Mouse (Mus musculus) adrenal gland, adult 18-20 months (tissue): ENCODE data around the gene 2210011C24Rik. TPM values are rescaled to one million over a fixed set of nuclear protein-coding genes. Genes with fewer than 3 reads are reported as not detected.
A peak's percentile ranks its signal among the peaks of the same experiment; 100 is the strongest.
"Not testable (repeated sequence)": the region's sequence is repeated elsewhere in the genome, so short reads cannot be mapped to it uniquely, and the experiment has no call there.

Experiments used
- DNase-seq, 2 experiments: peaks; one replicate each; pipeline ENCODE4 v3.0.0; 2021 to 2022; ENCODE audit warnings: low spot score in 2 of 2
- total RNA-seq, 2 experiments: library from RNA; stranded (reverse); gene quantifications; 1 replicate in 1 of 2; 2 replicates in 1 of 2; pipeline ENCODE4 v1.2.3; 2021

The 2210011C24Rik gene
- total RNA-seq, 2 experiments from 2014 or later = not detected

GRCm38 (mm10) chr8:83996567-83997505 is 15.1 kb downstream of the 2210011C24Rik start:
- peak; percentile 89 to 91 for DNase-seq

- no peak for DNase-seq
These were observed 16.0 kb downstream of the 2210011C24Rik start for GRCm38 (mm10) chr8:83995973-83996372.

- DNase-seq = no peak
These were observed 17.9 kb downstream of the 2210011C24Rik start for GRCm38 (mm10) chr8:83994030-83994429.

GRCm38 (mm10) chr8:83992488-83992887 is 19.5 kb downstream of the 2210011C24Rik start:
- DNase-seq = no peak

GRCm38 (mm10) chr8:83990170-83990569 is 21.8 kb downstream of the 2210011C24Rik start:
- DNase-seq = no peak

- no peak for DNase-seq
These were observed 22.7 kb downstream of the 2210011C24Rik start for GRCm38 (mm10) chr8:83989243-83989642.

GRCm38 (mm10) chr8:83983222-83983621 is 28.7 kb downstream of the 2210011C24Rik start:
- DNase-seq = not testable (repeated sequence)

GRCm38 (mm10) chr8:83982449-83982848 is 29.5 kb downstream of the 2210011C24Rik start:
- DNase-seq = no peak

- no peak for DNase-seq
These were observed 30.4 kb downstream of the 2210011C24Rik start for GRCm38 (mm10) chr8:83981533-83981932.

- no peak for DNase-seq
These were observed 31.1 kb downstream of the 2210011C24Rik start for GRCm38 (mm10) chr8:83980845-83981244.

- no peak for DNase-seq
These were observed 31.7 kb downstream of the 2210011C24Rik start for GRCm38 (mm10) chr8:83980250-83980649.

GRCm38 (mm10) chr8:83978200-83978599 is 33.8 kb downstream of the 2210011C24Rik start:
- no peak for DNase-seq

- DNase-seq = no peak
These were observed 34.3 kb downstream of the 2210011C24Rik start for GRCm38 (mm10) chr8:83977646-83978045.

- no peak for DNase-seq
These were observed 35.1 kb downstream of the 2210011C24Rik start for GRCm38 (mm10) chr8:83976779-83977350.

- DNase-seq = no peak
These were observed 35.8 kb downstream of the 2210011C24Rik start for GRCm38 (mm10) chr8:83976101-83976630.

GRCm38 (mm10) chr8:83974521-83974920 is 37.5 kb downstream of the 2210011C24Rik start:
- DNase-seq = no peak

- no peak for DNase-seq
These were observed 38.6 kb downstream of the 2210011C24Rik start for GRCm38 (mm10) chr8:83973161-83974031.

GRCm38 (mm10) chr8:83972150-83973120 is 39.5 kb downstream of the 2210011C24Rik start, which contains the start of gene Prkaca:
Gene Prkaca, plus strand, starts transcription at chr8:83972993.
- peak; percentile 91 to 93 for DNase-seq

- no peak for DNase-seq
These were observed 40.3 kb downstream of the 2210011C24Rik start for GRCm38 (mm10) chr8:83971661-83972060.

- DNase-seq = no peak
These were observed 40.9 kb downstream of the 2210011C24Rik start for GRCm38 (mm10) chr8:83971121-83971520.
